Mouse (Mus musculus): ENCODE results near the gene Runx1. TPM values are rescaled to one million over a fixed set of nuclear protein-coding genes. Genes with fewer than 3 reads are reported as not detected.
A peak's percentile ranks its signal among the peaks of the same experiment; 100 is the strongest.

Runx1 gene
- polyA plus RNA-seq, 1 experiment from 2014 or later: 2.9 TPM

DNA sequence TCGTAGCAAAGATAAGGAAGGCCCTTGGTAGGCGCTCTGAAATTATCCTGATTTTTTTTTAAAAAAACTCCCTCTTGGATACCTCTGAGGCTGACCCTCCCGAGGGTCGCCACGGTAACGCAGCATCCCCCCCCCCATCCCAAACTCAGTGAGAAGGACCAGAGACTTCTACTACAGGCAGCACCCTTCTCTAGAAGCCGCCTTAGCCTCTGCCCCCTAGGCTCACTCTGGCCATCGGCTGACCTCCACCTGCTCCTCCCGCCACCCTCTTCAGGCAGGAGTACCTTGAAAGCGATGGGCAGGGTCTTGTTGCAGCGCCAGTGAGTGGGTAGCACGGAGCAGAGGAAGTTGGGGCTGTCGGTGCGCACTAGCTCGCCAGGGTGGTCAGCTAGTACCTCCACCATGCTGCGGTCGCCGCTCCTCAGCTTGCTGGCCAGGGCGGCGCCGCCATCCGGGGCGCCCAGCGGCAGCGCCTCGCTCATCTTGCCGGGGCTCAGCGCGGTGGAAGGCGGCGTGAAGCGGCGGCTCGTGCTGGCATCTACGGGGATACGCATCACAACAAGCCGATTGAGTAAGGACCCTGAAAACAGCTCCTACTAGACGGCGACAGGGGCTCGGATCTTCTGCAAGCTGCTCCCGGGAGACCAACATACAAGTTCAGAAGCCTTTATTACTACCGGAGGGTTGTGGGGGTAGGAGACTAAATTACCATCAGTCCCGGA is 130.6 kb downstream of the Runx1 start:
- H3K27ac ChIP-seq (replicated peaks): no peak overlapping the region
- H3K4me3 ChIP-seq (replicated peaks): peak overlapping the region; percentile 23
- 2% methylated on average over 43 of the region's 43 CpGs for WGBS
- ATAC-seq (ENCODE audit: low FRiP score): no peak
- H3K27me3 ChIP-seq (replicated peaks): peaks cover 83% of the 10 kb centered on the region
- H3K9me3 ChIP-seq (replicated peaks): no peaks in the 10 kb centered on the region
- H3K4me1 ChIP-seq: peaks cover 43% of the 10 kb centered on the region
- peak overlapping the region; percentile 41 for H3K4me2 ChIP-seq
- no peak overlapping the region for H3K9ac ChIP-seq (replicated peaks)
- H3K36me3 ChIP-seq: no peaks in the 10 kb centered on the region

DNA sequence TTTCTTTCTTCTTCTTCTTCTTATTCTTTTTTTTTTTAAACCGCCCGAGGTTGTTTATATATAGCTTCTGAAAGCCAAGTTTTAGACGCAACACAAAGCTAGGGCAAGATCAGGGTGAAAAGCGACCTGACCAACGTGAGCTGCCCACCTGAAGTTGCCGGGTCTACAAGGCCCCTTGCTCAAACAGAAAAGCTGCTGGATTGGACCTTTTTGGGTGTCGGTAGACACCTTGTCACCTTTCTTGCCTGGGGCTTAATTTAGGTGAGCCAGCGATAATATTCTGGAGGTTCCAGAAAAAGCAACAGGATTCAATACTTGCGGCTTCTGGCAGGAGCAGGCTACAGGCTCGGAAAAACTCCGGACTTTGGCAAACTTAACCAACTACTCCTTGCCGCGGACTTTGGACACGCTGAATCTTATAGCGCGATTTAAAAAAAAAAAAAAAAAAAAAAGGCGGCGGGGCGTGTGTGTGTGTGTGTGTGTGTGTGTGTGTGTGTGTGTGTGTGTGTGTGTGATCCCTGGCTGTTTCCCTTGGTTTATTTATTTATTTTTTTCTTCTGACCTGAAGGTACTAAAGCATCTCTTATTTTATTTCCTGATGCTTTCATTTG is 131.3 kb downstream of the Runx1 start:
- 4% methylated on average over 16 of the region's 19 CpGs for WGBS
- ATAC-seq (ENCODE audit: low FRiP score): no peak
- H3K36me3 ChIP-seq: no peaks in the 10 kb centered on the region
- H3K27me3 ChIP-seq (replicated peaks): peaks cover 80% of the 10 kb centered on the region
- peaks cover 39% of the 10 kb centered on the region for H3K4me1 ChIP-seq
- no peak overlapping the region for H3K4me2 ChIP-seq
- H3K9ac ChIP-seq (replicated peaks): no peak overlapping the region
- H3K4me3 ChIP-seq (replicated peaks): peak overlapping the region; percentile 23; the same call in 1 of the 2 replicates
- no peaks in the 10 kb centered on the region for H3K9me3 ChIP-seq (replicated peaks)
- no peak overlapping the region for H3K27ac ChIP-seq (replicated peaks)

DNA sequence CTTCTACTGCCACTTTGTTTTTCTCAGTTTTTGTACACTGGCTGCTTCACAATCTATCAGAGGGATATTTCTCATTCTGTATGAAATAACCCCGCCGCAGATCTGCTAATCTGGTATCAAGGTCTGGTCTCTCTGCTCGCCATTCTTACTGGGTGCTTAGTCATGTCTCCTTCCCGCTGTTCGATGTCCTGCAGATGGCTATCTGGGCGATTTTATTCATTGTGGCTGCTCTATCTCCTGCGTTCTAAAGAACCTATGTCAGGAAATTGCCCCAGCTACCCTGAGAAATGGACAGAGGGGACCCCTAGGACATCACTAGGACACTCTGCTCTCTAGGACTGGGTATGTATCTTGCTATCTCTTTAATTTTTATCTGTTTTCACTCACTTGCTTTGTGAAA is 135.2 kb downstream of the Runx1 start:
- 85% methylated on average over 7 of the region's 7 CpGs for WGBS
- Histone ChIP-seq H3K4me1 (peaks cover 8% of the 10 kb centered on the region), H3K36me3 (no peaks in the 10 kb centered on the region), H3K27me3 (replicated peaks) (peaks cover 46% of the 10 kb centered on the region), H3K9ac (replicated peaks) (no peak overlapping the region), H3K4me3 (replicated peaks) (no peak overlapping the region), H3K9me3 (replicated peaks) (no peaks in the 10 kb centered on the region), H3K4me2 (no peak overlapping the region), H3K27ac (replicated peaks) (no peak overlapping the region)
- no peak for ATAC-seq (ENCODE audit: low FRiP score)

DNA sequence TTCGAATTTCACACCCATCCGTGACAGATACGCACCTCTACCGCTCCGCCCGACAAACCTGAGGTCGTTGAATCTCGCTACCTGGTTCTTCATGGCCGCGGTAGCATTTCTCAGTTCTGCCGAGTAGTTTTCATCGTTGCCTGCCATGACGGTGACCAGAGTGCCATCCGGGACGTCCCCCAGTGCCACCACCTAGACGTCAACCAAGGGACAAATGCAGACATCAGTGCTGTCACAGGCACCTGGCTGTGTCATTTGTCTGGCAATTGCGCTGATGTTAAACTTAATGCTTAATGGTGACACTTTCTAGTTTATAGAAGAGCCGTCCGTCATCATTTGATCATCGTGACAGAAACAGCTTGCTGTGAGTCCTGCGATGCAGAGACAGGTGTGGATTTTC is 137.0 kb downstream of the Runx1 start:
- Histone ChIP-seq H3K36me3 (no peaks in the 10 kb centered on the region), H3K27me3 (replicated peaks) (peaks cover 31% of the 10 kb centered on the region), H3K4me2 (no peak overlapping the region), H3K9me3 (replicated peaks) (no peaks in the 10 kb centered on the region), H3K4me3 (replicated peaks) (no peak overlapping the region), H3K27ac (replicated peaks) (no peak overlapping the region), H3K9ac (replicated peaks) (no peak overlapping the region), H3K4me1 (no peaks in the 10 kb centered on the region)
- no peak for ATAC-seq (ENCODE audit: low FRiP score)
- 94% methylated on average over 21 of the region's 21 CpGs for WGBS

DNA sequence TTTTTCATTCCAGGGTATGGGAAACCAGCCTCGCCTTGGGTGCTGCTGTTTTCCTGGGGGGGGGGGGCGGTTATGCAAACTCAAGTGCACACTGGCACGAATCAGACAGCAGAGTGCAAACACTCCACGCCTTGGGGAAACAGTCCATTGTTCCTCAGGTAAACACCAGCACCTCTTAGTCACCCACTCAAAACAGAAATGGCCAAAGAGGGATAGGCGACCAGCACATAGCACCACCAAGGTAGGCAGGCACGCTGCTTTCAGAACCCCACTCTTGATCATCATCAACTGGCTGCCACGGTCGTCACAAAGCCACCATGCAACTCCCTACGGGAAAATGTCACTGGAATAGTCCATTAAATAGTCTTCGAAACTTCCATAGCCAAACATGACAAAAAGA is 139.0 kb downstream of the Runx1 start:
- Histone ChIP-seq H3K27me3 (replicated peaks) (peaks cover 13% of the 10 kb centered on the region), H3K27ac (replicated peaks) (no peak overlapping the region), H3K4me1 (no peaks in the 10 kb centered on the region), H3K4me3 (replicated peaks) (no peak overlapping the region), H3K4me2 (no peak overlapping the region), H3K9me3 (replicated peaks) (no peaks in the 10 kb centered on the region), H3K36me3 (no peaks in the 10 kb centered on the region), H3K9ac (replicated peaks) (no peak overlapping the region)
- WGBS: 93% methylated on average over 10 of the region's 10 CpGs
- no peak for ATAC-seq (ENCODE audit: low FRiP score)

DNA sequence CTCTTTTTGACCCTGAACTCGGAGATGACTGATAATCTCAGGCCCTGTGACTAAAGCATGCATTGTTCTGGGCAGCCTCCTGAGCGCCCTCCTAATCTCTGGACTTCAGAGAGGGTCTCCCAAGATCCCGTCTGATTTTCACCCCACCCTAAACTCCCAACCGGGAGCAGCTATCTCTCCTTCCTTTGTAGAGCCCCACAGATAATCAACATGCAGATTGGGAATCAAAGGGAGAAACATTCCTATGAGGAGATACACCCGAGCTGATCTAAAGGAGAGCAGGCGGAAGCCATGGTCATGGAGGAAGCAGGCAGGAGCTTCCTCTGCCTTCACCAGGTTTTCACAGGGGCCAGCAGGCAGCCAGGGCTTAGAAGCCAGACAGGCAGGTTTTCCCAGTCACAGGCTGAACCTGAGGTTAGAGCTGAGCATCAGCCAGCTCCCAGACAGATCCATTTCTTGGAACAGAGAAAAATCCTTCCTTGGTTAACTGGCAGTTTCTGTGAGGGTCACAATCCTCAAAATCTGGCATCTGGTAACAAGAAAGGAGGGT is 140.1 kb downstream of the Runx1 start:
- Histone ChIP-seq H3K9me3 (replicated peaks) (no peaks in the 10 kb centered on the region), H3K4me1 (no peaks in the 10 kb centered on the region), H3K4me2 (no peak overlapping the region), H3K4me3 (replicated peaks) (no peak overlapping the region), H3K27ac (replicated peaks) (no peak overlapping the region), H3K9ac (replicated peaks) (no peak overlapping the region), H3K36me3 (no peaks in the 10 kb centered on the region), H3K27me3 (replicated peaks) (peaks cover 5% of the 10 kb centered on the region)
- no peak for ATAC-seq (ENCODE audit: low FRiP score)
- WGBS: 55% methylated on average over 6 of the region's 6 CpGs

DNA sequence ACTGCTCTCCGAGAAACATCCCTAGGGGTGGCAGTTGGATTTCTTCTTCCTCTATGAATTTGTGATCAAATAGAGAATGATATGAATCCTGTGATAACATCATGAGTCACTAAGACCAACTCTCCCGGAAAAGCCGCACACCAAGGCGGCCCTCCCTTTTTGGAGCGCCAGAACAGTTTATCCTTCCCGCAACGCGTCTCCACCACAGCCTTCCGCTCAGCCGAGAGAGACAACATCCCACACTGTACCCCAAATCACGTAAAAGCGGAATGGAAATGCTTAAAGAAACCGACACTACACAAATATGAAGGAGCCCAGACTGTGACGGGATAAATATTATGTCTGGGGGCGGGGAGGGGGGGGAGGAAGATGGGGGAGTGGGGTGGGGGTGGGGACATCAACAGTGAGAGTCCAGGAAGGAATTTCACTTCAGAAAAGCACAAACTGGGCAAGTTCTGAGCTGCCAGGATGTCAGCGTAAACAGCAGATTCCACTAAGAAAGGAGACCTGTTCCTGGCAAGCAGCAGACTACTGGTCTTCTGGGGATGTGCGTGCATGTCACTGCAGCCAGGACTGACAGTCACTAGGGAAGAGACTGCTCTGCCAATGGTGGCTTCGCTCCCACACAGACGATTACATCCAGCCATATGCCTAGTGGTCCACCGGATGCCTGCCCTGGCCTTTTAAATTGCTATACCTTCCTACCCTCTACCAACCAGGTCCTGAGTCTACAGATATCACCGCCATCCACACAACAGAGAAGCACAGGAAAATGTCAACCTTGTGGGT is 141.3 kb downstream of the Runx1 start:
- Histone ChIP-seq H3K9ac (replicated peaks) (no peak overlapping the region), H3K27ac (replicated peaks) (no peak overlapping the region), H3K36me3 (no peaks in the 10 kb centered on the region), H3K9me3 (replicated peaks) (no peaks in the 10 kb centered on the region), H3K4me2 (no peak overlapping the region), H3K27me3 (replicated peaks) (no peaks in the 10 kb centered on the region; the same call in none of the 2 replicates), H3K4me3 (replicated peaks) (no peak overlapping the region), H3K4me1 (no peaks in the 10 kb centered on the region)
- WGBS: 85% methylated on average over 21 of the region's 21 CpGs
- no peak for ATAC-seq (ENCODE audit: low FRiP score)

DNA sequence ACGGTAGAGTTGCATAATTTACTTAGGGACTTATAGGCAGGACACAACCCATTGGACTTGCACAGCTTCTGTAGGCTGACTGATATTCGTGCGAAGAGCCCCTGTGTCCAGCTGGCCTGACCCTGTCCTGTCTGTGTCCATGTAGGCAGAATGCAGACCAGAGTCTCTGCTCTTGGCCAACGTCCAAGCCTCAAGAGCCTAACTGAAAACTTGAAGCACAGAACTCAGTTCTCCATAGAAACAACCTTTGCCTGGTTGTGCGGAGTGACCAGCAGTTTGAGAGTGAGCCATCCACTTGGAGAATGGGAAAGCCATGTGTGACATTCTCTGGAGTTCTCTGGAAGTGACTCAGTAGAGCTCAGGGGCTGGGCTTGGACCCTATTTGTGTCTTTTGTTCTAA is 149.3 kb downstream of the Runx1 start:
- no peaks in the 10 kb centered on the region for H3K9me3 ChIP-seq (replicated peaks)
- WGBS: 88% methylated on average over 5 of the region's 5 CpGs
- H3K4me1 ChIP-seq: no peaks in the 10 kb centered on the region
- H3K36me3 ChIP-seq: no peaks in the 10 kb centered on the region
- ATAC-seq (ENCODE audit: low FRiP score): no peak
- H3K27ac ChIP-seq (replicated peaks): no peak overlapping the region
- no peak overlapping the region for H3K9ac ChIP-seq (replicated peaks)
- H3K4me2 ChIP-seq: no peak overlapping the region
- H3K27me3 ChIP-seq (replicated peaks): no peaks in the 10 kb centered on the region; the same call in 1 of the 2 replicates
- no peak overlapping the region for H3K4me3 ChIP-seq (replicated peaks)

DNA sequence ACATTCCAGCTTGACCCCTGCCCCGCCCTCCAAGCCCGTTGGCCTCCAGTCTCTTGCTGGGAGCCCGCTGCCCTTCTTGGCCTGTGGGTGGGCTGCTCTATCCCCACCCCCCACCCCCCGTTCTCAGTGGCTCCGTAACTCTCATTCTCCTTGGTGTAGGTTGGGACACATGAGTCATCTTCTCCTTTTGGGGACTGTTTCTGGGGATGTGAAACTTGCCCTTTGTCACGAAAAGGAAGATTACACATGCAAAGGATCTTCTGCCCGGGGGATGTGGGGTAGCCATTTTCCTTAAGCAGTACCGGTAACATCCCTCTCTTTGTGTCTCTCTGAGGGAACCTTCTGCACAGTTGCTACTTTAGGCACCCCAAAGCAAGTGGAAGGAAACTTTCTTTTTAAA is 150.3 kb downstream of the Runx1 start:
- 64% methylated on average over 8 of the region's 8 CpGs for WGBS

DNA sequence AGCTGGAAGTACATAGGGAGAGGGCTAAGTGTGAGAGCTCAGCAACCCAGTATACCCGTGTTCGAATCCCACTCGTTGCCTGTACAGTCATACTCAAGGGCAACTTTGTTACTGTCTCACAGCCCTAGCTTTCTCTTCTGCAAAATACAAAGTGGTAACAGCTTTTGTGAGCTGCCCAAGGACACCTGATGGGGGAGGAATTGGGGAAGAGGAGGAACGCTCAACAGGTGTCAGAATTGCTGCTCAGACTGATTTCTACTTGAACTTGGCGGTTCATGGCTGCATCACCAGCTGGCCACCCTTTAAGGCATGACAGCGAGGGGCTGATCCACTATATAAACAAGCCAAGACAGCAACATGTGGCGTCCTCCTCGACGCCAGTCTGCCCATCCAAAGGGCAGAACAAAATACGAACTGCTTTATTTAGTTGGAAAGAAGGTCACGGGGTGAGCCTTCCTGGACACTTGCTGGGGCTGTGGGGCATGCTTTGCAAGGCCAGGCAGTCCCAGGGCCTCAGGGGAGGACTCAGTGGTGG is 151.0 kb downstream of the Runx1 start:
- Histone ChIP-seq H3K4me3 (replicated peaks) (no peak overlapping the region), H3K27ac (replicated peaks) (no peak overlapping the region), H3K4me2 (no peak overlapping the region), H3K9me3 (replicated peaks) (no peaks in the 10 kb centered on the region), H3K27me3 (replicated peaks) (no peaks in the 10 kb centered on the region), H3K9ac (replicated peaks) (no peak overlapping the region), H3K36me3 (no peaks in the 10 kb centered on the region), H3K4me1 (no peaks in the 10 kb centered on the region)
- no peak for ATAC-seq (ENCODE audit: low FRiP score)
- 83% methylated on average over 11 of the region's 11 CpGs for WGBS

More for the DNA sequence above, 150.3 kb downstream of the Runx1 start:
- H3K27me3 ChIP-seq (replicated peaks): no peaks in the 10 kb centered on the region
- H3K27ac ChIP-seq (replicated peaks): no peak overlapping the region
- no peaks in the 10 kb centered on the region for H3K4me1 ChIP-seq
- ATAC-seq (ENCODE audit: low FRiP score): no peak
- H3K4me3 ChIP-seq (replicated peaks): no peak overlapping the region
- H3K36me3 ChIP-seq: no peaks in the 10 kb centered on the region
- H3K9ac ChIP-seq (replicated peaks): no peak overlapping the region
- H3K4me2 ChIP-seq: no peak overlapping the region
- no peaks in the 10 kb centered on the region for H3K9me3 ChIP-seq (replicated peaks)

DNA sequence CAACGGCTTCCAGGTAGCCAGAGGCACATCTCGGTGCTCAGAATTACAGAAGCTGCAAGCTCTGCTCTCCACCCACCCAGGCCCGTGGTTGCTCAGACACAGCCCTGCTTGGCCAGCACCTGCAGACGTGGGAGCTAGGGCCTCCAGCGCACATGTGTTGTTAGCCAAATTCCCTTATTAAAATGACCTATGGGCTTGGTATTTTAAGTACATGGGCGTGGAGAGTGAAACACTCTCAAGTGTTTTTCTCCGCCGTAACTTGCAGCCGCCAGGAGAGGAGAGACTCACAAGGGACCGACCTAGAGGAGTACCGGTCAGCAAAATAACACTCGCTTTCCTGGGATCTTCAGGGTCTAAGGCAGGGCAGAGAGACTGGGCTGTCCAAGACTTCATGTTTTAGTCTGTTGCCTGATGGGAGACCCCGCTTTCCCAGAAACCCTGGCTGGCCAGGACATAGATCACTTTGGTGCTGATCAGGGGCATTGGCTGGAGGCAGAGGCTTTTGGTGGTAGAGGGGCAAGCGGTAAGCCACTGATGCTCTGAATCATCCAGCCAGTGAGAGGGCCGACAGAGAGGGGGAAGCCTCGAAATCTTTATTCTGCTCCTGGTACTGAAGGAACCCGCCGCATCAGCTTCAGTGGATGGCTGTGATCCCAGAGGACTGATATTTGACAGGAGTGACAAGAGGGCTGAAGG is 151.7 kb downstream of the Runx1 start:
- no peaks in the 10 kb centered on the region for H3K9me3 ChIP-seq (replicated peaks)
- H3K36me3 ChIP-seq: no peaks in the 10 kb centered on the region
- no peaks in the 10 kb centered on the region for H3K4me1 ChIP-seq
- H3K4me3 ChIP-seq (replicated peaks): no peak overlapping the region
- H3K9ac ChIP-seq (replicated peaks): no peak overlapping the region
- no peak overlapping the region for H3K4me2 ChIP-seq
- no peaks in the 10 kb centered on the region for H3K27me3 ChIP-seq (replicated peaks)
- 84% methylated on average over 18 of the region's 18 CpGs for WGBS
- H3K27ac ChIP-seq (replicated peaks): no peak overlapping the region
- ATAC-seq (ENCODE audit: low FRiP score): no peak
